Mouse (Mus musculus): ENCODE measurements around the gene Acyp2. TPM values are rescaled to one million over a fixed set of nuclear protein-coding genes. Genes with fewer than 3 reads are reported as not detected.

The Acyp2 gene
- polyA plus RNA-seq, 1 experiment, result 4.8 TPM

GRCm38 (mm10) chr11:30488183-30488582, 161.2 kb downstream of the Acyp2 start:
- no peak for TF ChIP-seq MYOG (IDR thresholded peaks at IDR 0.05; ENCODE audit: control insufficient read depth, extremely low read depth, insufficient read length)
- TF ChIP-seq FOSL1 (IDR thresholded peaks at IDR 0.05; ENCODE audit: insufficient read depth, low read length, poor library complexity, severe bottlenecking), result no peak
- no peak for TF ChIP-seq CEBPB (IDR thresholded peaks at IDR 0.05; ENCODE audit: low read depth)
- Histone ChIP-seq H3K27me3 (ENCODE audit: control insufficient read depth, insufficient read depth, insufficient read length) (no peaks in the 10 kb centered on the region), H3K79me2 (ENCODE audit: control insufficient read depth, insufficient read depth) (no peaks in the 10 kb centered on the region), H3K4me3 (ENCODE audit: insufficient read depth, poor library complexity, severe bottlenecking) (no peak overlapping the region), H3ac (ENCODE audit: control insufficient read depth, insufficient read length, low read depth) (no peak overlapping the region), H3K79me3 (ENCODE audit: low read depth) (no peaks in the 10 kb centered on the region), H3K36me3 (ENCODE audit: control insufficient read depth, insufficient read depth) (no peaks in the 10 kb centered on the region)

GRCm38 (mm10) chr11:30483286-30483685, 166.1 kb downstream of the Acyp2 start:
- no peak for TF ChIP-seq CEBPB (IDR thresholded peaks at IDR 0.05; ENCODE audit: low read depth)
- TF ChIP-seq USF1 (IDR thresholded peaks at IDR 0.05; ENCODE audit: low read depth), result no peak
- TF ChIP-seq MYOD1 (IDR thresholded peaks at IDR 0.05; ENCODE audit: control insufficient read depth, insufficient read length, low read depth), result no peak

GRCm38 (mm10) chr11:30471751-30472593, 177.4 kb downstream of the Acyp2 start, which contains the start of gene 4930505A04Rik:
TSS of gene 4930505A04Rik (minus strand) at chr11:30471827.
- no peaks in the 10 kb centered on the region for H3K36me3 ChIP-seq (ENCODE audit: control insufficient read depth, insufficient read depth)
- no peaks in the 10 kb centered on the region for H3K27me3 ChIP-seq (ENCODE audit: control insufficient read depth, insufficient read depth, insufficient read length)
- H3K4me3 ChIP-seq (ENCODE audit: insufficient read depth, poor library complexity, severe bottlenecking), result no peak within 1 kb of the TSS
- peak within 1 kb of the TSS; percentile 45 for H3ac ChIP-seq (ENCODE audit: control insufficient read depth, insufficient read length, low read depth)
- TF ChIP-seq USF1 (IDR thresholded peaks at IDR 0.05; ENCODE audit: low read depth) (no peak), MYOD1 (IDR thresholded peaks at IDR 0.05; ENCODE audit: control insufficient read depth, insufficient read length, low read depth) (no peak), CEBPB (IDR thresholded peaks at IDR 0.05; ENCODE audit: low read depth) (no peak), MYOG (IDR thresholded peaks at IDR 0.05; ENCODE audit: control insufficient read depth, extremely low read depth, insufficient read length) (no peak), MAX (IDR thresholded peaks at IDR 0.05) (no peak), CTCF (IDR thresholded peaks at IDR 0.05; ENCODE audit: control insufficient read depth, insufficient read depth, insufficient read length) (no peak), FOSL1 (IDR thresholded peaks at IDR 0.05; ENCODE audit: insufficient read depth, low read length, poor library complexity, severe bottlenecking) (no peak)
- no peaks in the 10 kb centered on the region for H3K79me2 ChIP-seq (ENCODE audit: control insufficient read depth, insufficient read depth)
- H3K79me3 ChIP-seq (ENCODE audit: low read depth), result no peaks in the 10 kb centered on the region

More at GRCm38 (mm10) chr11:30483286-30483685, 166.1 kb downstream of the Acyp2 start:
- Histone ChIP-seq H3K79me3 (ENCODE audit: low read depth) (no peaks in the 10 kb centered on the region), H3K36me3 (ENCODE audit: control insufficient read depth, insufficient read depth) (no peaks in the 10 kb centered on the region), H3K79me2 (ENCODE audit: control insufficient read depth, insufficient read depth) (no peaks in the 10 kb centered on the region), H3K4me3 (ENCODE audit: insufficient read depth, poor library complexity, severe bottlenecking) (no peak overlapping the region), H3ac (ENCODE audit: control insufficient read depth, insufficient read length, low read depth) (no peak overlapping the region), H3K27me3 (ENCODE audit: control insufficient read depth, insufficient read depth, insufficient read length) (no peaks in the 10 kb centered on the region)

GRCm38 (mm10) chr11:30471187-30471586, 178.2 kb downstream of the Acyp2 start:
- TF ChIP-seq FOSL1 (IDR thresholded peaks at IDR 0.05; ENCODE audit: insufficient read depth, low read length, poor library complexity, severe bottlenecking), result no peak
- TF ChIP-seq MYOG (IDR thresholded peaks at IDR 0.05; ENCODE audit: control insufficient read depth, extremely low read depth, insufficient read length), result no peak
- no peak for TF ChIP-seq CTCF (IDR thresholded peaks at IDR 0.05; ENCODE audit: control insufficient read depth, insufficient read depth, insufficient read length)
- TF ChIP-seq MYOD1 (IDR thresholded peaks at IDR 0.05; ENCODE audit: control insufficient read depth, insufficient read length, low read depth), result no peak
- no peak for TF ChIP-seq MAX (IDR thresholded peaks at IDR 0.05)
- no peak for TF ChIP-seq USF1 (IDR thresholded peaks at IDR 0.05; ENCODE audit: low read depth)
- no peak for TF ChIP-seq CEBPB (IDR thresholded peaks at IDR 0.05; ENCODE audit: low read depth)
- Histone ChIP-seq H3K27me3 (ENCODE audit: control insufficient read depth, insufficient read depth, insufficient read length) (no peaks in the 10 kb centered on the region), H3K79me3 (ENCODE audit: low read depth) (no peaks in the 10 kb centered on the region), H3ac (ENCODE audit: control insufficient read depth, insufficient read length, low read depth) (no peak overlapping the region), H3K36me3 (ENCODE audit: control insufficient read depth, insufficient read depth) (no peaks in the 10 kb centered on the region), H3K79me2 (ENCODE audit: control insufficient read depth, insufficient read depth) (no peaks in the 10 kb centered on the region), H3K4me3 (ENCODE audit: insufficient read depth, poor library complexity, severe bottlenecking) (no peak overlapping the region)

Other genes with a start within 250 kb of the Acyp2 start
- gene 4930505A04Rik, start 177.8 kb downstream of the Acyp2 start, polyA plus RNA-seq (2012; fragmentation: generic; extraction: Trizol), result not detected
- 13.3 TPM for gene Psme4, start 122.1 kb upstream of the Acyp2 start, polyA plus RNA-seq (2012; fragmentation: generic; extraction: Trizol)
- 0.06 TPM for gene Gpr75, start 235.8 kb upstream of the Acyp2 start, polyA plus RNA-seq (2012; fragmentation: generic; extraction: Trizol)
- gene Asb3, start 235.8 kb upstream of the Acyp2 start, polyA plus RNA-seq (2012; fragmentation: generic; extraction: Trizol), result 6.4 TPM